ENCODE assay signal across 11 mouse cellular contexts in genomic region chr1:171658561-171658991, GRCm38 (mm10). TPM values are rescaled to one million over a fixed set of nuclear protein-coding genes. Genes with fewer than 3 reads are reported as not detected.
DNase-seq lines count a peak whose midpoint lies in the region; ATAC-seq and TF ChIP-seq lines count a peak whose summit lies in the region.
"Had no signal": no experiment of that assay in that cellular context is flagged by ENCODE, and none has a peak within 500 bp of the region (broad histone marks: within the 10 kb centered on the region; RNA-seq: fewer than 3 reads in every experiment).

No protein-coding gene starts in this region.

- H3K9ac ChIP-seq in forebrain, embryonic 14.5 days (ENCODE audit: low read length) = no peak overlapping the region
- H3K9ac ChIP-seq in forebrain, embryonic 13.5 days = no peak overlapping the region
- no peak overlapping the region for H3K9ac ChIP-seq in midbrain, postnatal 0 days (replicated peaks; ENCODE audit: low read length, poor library complexity, severe bottlenecking)
- H3K9ac ChIP-seq in midbrain, embryonic 11.5 days (ENCODE audit: low read length) = no peak overlapping the region

- H3K9me3 ChIP-seq in forebrain, embryonic 14.5 days (replicated peaks; ENCODE audit: control insufficient read depth, low read length) = no peaks in the 10 kb centered on the region
- H3K9me3 ChIP-seq in forebrain, embryonic 13.5 days (replicated peaks) = no peaks in the 10 kb centered on the region
- no peaks in the 10 kb centered on the region for H3K9me3 ChIP-seq in midbrain, postnatal 0 days (ENCODE audit: low read length)
- H3K9me3 ChIP-seq in midbrain, embryonic 11.5 days (ENCODE audit: control insufficient read depth, low read length) = no peaks in the 10 kb centered on the region

- ATAC-seq in forebrain, embryonic 14.5 days = no peak
- no peak for ATAC-seq in forebrain, embryonic 13.5 days
- no peak for ATAC-seq in midbrain, postnatal 0 days (ENCODE audit: low FRiP score)
- no peak for ATAC-seq in midbrain, embryonic 11.5 days (ENCODE audit: low FRiP score)

- H3K36me3 ChIP-seq in forebrain, embryonic 14.5 days (ENCODE audit: control insufficient read depth, insufficient read depth, low read length) = no peaks in the 10 kb centered on the region
- no peaks in the 10 kb centered on the region for H3K36me3 ChIP-seq in forebrain, embryonic 13.5 days (ENCODE audit: poor library complexity, severe bottlenecking)
- H3K36me3 ChIP-seq in midbrain, postnatal 0 days (ENCODE audit: insufficient read depth, low read length) = no peaks in the 10 kb centered on the region
- no peaks in the 10 kb centered on the region for H3K36me3 ChIP-seq in midbrain, embryonic 11.5 days (ENCODE audit: control insufficient read depth, insufficient read depth, low read length)
- no peaks in the 10 kb centered on the region for H3K36me3 ChIP-seq in splenic B cell, adult 2 months (ENCODE audit: control insufficient read depth, insufficient read depth, low read length, poor library complexity, severe bottlenecking)

- peak; percentile 2 for DNase-seq in forebrain, embryonic 14.5 days (ENCODE audit: low spot score)
- DNase-seq in midbrain, postnatal 0 days (ENCODE audit: low spot score) = peak; percentile 28
- DNase-seq in midbrain, embryonic 11.5 days (ENCODE audit: low spot score, missing footprints) = no peak
- DNase-seq in layer of hippocampus, adult 9-11 months = peak; percentile 43
- peak; percentile 70 for DNase-seq in splenic B cell, adult 2 months (ENCODE audit: low read depth, low spot score)
- no peak for DNase-seq in adipocyte (ENCODE audit: low spot score)
- no peak for DNase-seq in ovary, postnatal 10 days (ENCODE audit: low spot score)
- DNase-seq: lung, postnatal 4 days had no signal

- 89% methylated on average over 5 of the region's 5 CpGs for WGBS in forebrain, embryonic 14.5 days
- WGBS in forebrain, embryonic 13.5 days = 85% methylated on average over 5 of the region's 5 CpGs
- 82% methylated on average over 5 of the region's 5 CpGs for WGBS in midbrain, postnatal 0 days
- 85% methylated on average over 5 of the region's 5 CpGs for WGBS in midbrain, embryonic 11.5 days

- no peak overlapping the region for H3K27ac ChIP-seq in forebrain, embryonic 14.5 days (ENCODE audit: low read depth, low read length)
- no peak overlapping the region for H3K27ac ChIP-seq in forebrain, embryonic 13.5 days
- H3K27ac ChIP-seq in midbrain, postnatal 0 days (ENCODE audit: low read depth, low read length) = no peak overlapping the region
- no peak overlapping the region for H3K27ac ChIP-seq in midbrain, embryonic 11.5 days (ENCODE audit: low read depth, low read length)

- no peaks in the 10 kb centered on the region for H3K27me3 ChIP-seq in forebrain, embryonic 14.5 days (replicated peaks; ENCODE audit: control insufficient read depth, insufficient read depth, low read length)
- no peaks in the 10 kb centered on the region for H3K27me3 ChIP-seq in forebrain, embryonic 13.5 days
- H3K27me3 ChIP-seq in midbrain, postnatal 0 days (ENCODE audit: insufficient read depth, low read length) = no peaks in the 10 kb centered on the region
- no peaks in the 10 kb centered on the region for H3K27me3 ChIP-seq in midbrain, embryonic 11.5 days (ENCODE audit: control insufficient read depth, insufficient read depth, low read length)
- H3K27me3 ChIP-seq in splenic B cell, adult 2 months (ENCODE audit: control insufficient read depth, insufficient read depth, low read length, poor library complexity, severe bottlenecking) = no peaks in the 10 kb centered on the region

- TF ChIP-seq CTCF in midbrain, postnatal 0 days (IDR thresholded peaks at IDR 0.05) = peak; percentile 60

- H3K4me2 ChIP-seq in forebrain, embryonic 14.5 days (ENCODE audit: low read length) = no peak overlapping the region
- no peak overlapping the region for H3K4me2 ChIP-seq in forebrain, embryonic 13.5 days
- H3K4me2 ChIP-seq in midbrain, postnatal 0 days (ENCODE audit: low read depth, low read length, poor library complexity, severe bottlenecking) = no peak overlapping the region
- H3K4me2 ChIP-seq in midbrain, embryonic 11.5 days = no peak overlapping the region

- no peaks in the 10 kb centered on the region for H3K4me1 ChIP-seq in forebrain, embryonic 14.5 days (ENCODE audit: control insufficient read depth, insufficient read depth, low read length)
- no peaks in the 10 kb centered on the region for H3K4me1 ChIP-seq in forebrain, embryonic 13.5 days
- H3K4me1 ChIP-seq in midbrain, postnatal 0 days (ENCODE audit: insufficient read depth, low read length) = no peaks in the 10 kb centered on the region
- H3K4me1 ChIP-seq in midbrain, embryonic 11.5 days (ENCODE audit: control insufficient read depth, insufficient read depth, low read length) = no peaks in the 10 kb centered on the region

- H3K4me3 ChIP-seq in forebrain, embryonic 14.5 days (ENCODE audit: low read depth, low read length) = no peak overlapping the region
- H3K4me3 ChIP-seq in forebrain, embryonic 13.5 days = no peak overlapping the region
- no peak overlapping the region for H3K4me3 ChIP-seq in midbrain, postnatal 0 days (ENCODE audit: low read depth, low read length)
- H3K4me3 ChIP-seq in midbrain, embryonic 11.5 days (ENCODE audit: low read depth, low read length) = no peak overlapping the region

RNA-seq across cellular contexts. Expression of gene Slamf7, which starts 5.7 kb away (rescaled TPM):
- polyA plus RNA-seq in forebrain, embryonic 14.5 days (2014; fragmentation: Nextera tagmentation; extraction: Ambion mirVana) = not detected in 2 replicates
- not detected in 2 replicates for polyA plus RNA-seq in forebrain, embryonic 13.5 days (2015; fragmentation: Nextera tagmentation; extraction: Ambion mirVana)
- total RNA-seq in midbrain, postnatal 0 days (2014; rRNA removed) = not detected in 2 replicates
- polyA plus RNA-seq in midbrain, postnatal 0 days (2015; fragmentation: Nextera tagmentation; extraction: Ambion mirVana) = not detected in 2 replicates
- polyA plus RNA-seq in midbrain, embryonic 11.5 days (2014; fragmentation: Nextera tagmentation; extraction: Ambion mirVana) = not detected in 2 replicates
- polyA plus RNA-seq: intestine, embryonic 14.5 days; neural tube, embryonic 14.5 days had no signal

RNA-seq across cellular contexts. Expression of gene Cd48, which starts 23.2 kb away (rescaled TPM):
- polyA plus RNA-seq in forebrain, embryonic 14.5 days (2014; fragmentation: Nextera tagmentation; extraction: Ambion mirVana) = 0.90 and 1.1 TPM in 2 replicates
- polyA plus RNA-seq in forebrain, embryonic 13.5 days (2015; fragmentation: Nextera tagmentation; extraction: Ambion mirVana) = 0.44 and 0.93 TPM in 2 replicates
- 0.77 and 1.1 TPM in 2 replicates for total RNA-seq in midbrain, postnatal 0 days (2014; rRNA removed)
- polyA plus RNA-seq in midbrain, postnatal 0 days (2015; fragmentation: Nextera tagmentation; extraction: Ambion mirVana) = 0.88 and 0.99 TPM in 2 replicates
- 0.87 and 0.95 TPM in 2 replicates for polyA plus RNA-seq in midbrain, embryonic 11.5 days (2014; fragmentation: Nextera tagmentation; extraction: Ambion mirVana)

RNA-seq across cellular contexts. Expression of gene Ly9, which starts 51.4 kb away (rescaled TPM):
- 0.10 TPM in 1 of 2 replicates, not detected in the other for polyA plus RNA-seq in forebrain, embryonic 14.5 days (2014; fragmentation: Nextera tagmentation; extraction: Ambion mirVana)
- polyA plus RNA-seq in forebrain, embryonic 13.5 days (2015; fragmentation: Nextera tagmentation; extraction: Ambion mirVana) = 0.08 TPM in 1 of 2 replicates, not detected in the other
- 0.19 and 0.66 TPM in 2 replicates for total RNA-seq in midbrain, postnatal 0 days (2014; rRNA removed)
- polyA plus RNA-seq in midbrain, postnatal 0 days (2015; fragmentation: Nextera tagmentation; extraction: Ambion mirVana) = 0.21 TPM in 1 of 2 replicates, not detected in the other
- polyA plus RNA-seq in midbrain, embryonic 11.5 days (2014; fragmentation: Nextera tagmentation; extraction: Ambion mirVana) = not detected in 2 replicates
- polyA plus RNA-seq: neural tube, embryonic 14.5 days had no signal

Comparison
In these comparisons a context has a peak if more than half of its experiments do, and no peak if none do; other contexts are left out.
1. DNase-seq: peak in forebrain, embryonic 14.5 days (single experiment), midbrain, postnatal 0 days (single experiment), layer of hippocampus, adult 9-11 months (single experiment) and splenic B cell, adult 2 months (single experiment); none in midbrain, embryonic 11.5 days (single experiment), adipocyte (single experiment) and ovary, postnatal 10 days (single experiment).